Mouse (Mus musculus) right cerebral cortex, adult 18-20 months (tissue): Measurements from ENCODE around the gene Bcl9.

Experiments used
- DNase-seq: peaks from one replicate; pipeline ENCODE4 v3.0.0; 2022; ENCODE audit warnings: mixed read lengths

Bcl9 gene

GRCm38 (mm10) chr3:97167126-97167525, 130.6 kb downstream of the Bcl9 start:
- DNase-seq = peak; percentile 30

- DNase-seq = no peak
These were observed 133.2 kb downstream of the Bcl9 start for GRCm38 (mm10) chr3:97164477-97164876.

DNA sequence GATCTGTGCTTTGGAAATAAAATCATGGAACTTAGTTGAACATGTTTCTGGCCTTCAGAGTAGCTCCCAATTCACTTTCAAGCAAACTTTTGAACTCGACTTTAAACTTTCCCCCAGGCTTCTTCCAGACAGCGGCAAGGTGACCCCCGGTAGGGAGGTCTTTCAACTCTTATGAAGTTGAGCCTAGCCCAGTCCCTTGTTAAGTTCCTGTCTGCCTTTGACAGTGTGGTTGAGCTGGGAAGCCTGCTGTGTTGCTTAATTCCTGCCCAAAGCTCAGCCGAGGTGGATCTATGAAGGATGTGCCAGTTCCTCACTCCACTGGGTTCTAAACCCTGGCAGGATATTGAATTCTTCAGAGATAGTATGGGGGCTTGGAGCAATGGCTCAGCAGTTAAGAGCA, 135.9 kb downstream of the Bcl9 start:
- DNase-seq = no peak

GRCm38 (mm10) chr3:97160908-97161307, 136.8 kb downstream of the Bcl9 start:
- DNase-seq = peak; percentile 62

DNA sequence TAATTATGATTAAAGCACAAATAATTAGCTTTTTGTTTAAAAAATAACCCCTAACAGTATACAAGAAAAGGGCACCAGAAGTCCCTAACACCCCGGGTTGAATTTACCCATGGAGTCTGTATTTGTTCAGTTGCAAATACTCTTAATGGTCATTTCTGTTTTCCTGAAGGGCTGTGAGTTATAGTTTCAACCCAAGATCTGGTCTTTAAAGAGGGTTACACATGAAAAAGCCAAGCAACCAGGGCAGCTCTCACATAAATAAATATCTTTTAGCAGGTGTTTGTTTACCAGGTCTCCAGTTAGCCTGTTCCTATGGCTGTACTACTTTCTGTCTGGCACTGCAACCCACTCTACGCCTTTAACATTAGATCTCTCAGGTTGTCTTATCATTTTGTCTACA, 137.7 kb downstream of the Bcl9 start:
- DNase-seq = no peak

- no peak for DNase-seq
These were observed 138.2 kb downstream of the Bcl9 start for GRCm38 (mm10) chr3:97159509-97159850.

DNA sequence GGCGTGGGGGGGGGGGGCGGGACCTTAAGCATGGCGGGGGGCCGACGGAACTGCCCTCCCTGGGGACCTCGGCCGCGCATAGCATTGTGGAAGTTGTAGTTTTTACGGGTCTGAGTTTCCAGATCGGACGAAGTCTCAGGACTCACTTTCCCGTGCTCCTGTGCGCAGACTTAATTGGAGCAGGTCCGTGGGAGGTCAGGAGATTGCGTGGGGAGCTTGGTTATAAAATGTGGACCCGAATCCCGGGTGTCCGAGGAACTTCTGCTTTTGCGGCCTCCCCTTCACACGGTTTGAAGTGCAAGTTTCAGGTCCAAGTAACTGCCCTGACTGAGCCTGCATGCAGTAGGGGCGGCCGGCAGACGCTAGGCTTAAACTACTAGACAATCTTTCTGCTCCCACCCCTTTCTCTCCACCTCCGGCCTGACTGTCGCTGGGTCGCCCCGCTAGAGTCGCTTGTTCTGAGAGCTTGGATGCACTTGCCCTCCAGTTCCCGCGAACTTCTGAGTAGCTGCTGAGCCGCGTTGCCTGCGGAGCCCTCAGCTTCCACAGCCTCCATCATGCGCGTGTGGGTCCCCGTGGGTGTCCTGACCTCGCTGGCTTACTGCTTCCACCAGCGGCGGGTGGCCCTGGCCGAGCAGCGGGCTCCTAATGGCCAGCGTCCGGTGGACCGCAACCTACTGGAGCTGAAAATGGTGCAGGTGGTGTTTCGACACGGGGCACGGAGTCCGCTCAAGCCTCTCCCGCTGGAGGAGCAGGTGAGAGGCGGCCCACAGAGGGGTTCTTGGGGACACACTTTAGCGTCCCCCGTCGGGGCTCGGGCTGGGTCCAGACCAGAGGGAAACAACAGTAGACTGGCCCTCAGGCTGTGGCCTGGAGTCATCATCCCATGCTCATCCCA, 138.9 kb downstream of the Bcl9 start, which contains the start of gene Acp6:
Gene Acp6, plus strand, starts transcription at position 167 of the 898 bp plus-strand sequence.
- peak; percentile 94 for DNase-seq

DNA sequence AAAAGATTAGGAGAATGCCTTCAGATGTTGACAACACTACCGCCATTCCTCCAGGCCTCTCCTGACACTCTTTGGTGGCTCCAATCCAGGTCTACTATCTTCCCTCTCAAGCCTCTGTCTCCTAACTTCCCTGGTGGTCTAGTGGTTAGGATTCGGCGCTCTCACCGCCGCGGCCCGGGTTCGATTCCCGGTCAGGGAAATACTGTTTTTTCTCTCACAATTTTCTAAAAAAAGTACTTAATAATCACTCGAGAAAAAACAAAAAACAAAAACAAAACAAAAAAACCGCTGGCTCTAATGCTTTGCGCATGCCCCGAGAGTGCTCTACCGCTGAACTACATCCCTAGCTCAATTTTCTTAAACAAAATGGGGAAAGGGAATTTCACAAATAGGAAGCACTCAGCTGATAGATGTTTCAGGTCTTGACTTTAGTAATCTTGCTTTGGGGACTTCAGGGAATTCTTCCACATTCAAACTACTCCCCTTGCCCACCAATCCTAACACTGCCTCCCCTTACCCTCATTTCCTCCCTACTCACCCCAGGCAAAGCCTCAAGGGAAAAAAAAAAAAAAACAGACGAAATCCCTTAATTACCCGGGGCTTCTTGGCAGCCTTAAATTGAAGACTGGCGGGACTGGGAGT, 139.6 kb downstream of the Bcl9 start:
- DNase-seq = peak; percentile 89

- DNase-seq = no peak
These were observed 140.4 kb downstream of the Bcl9 start for GRCm38 (mm10) chr3:97157308-97157707.

DNA sequence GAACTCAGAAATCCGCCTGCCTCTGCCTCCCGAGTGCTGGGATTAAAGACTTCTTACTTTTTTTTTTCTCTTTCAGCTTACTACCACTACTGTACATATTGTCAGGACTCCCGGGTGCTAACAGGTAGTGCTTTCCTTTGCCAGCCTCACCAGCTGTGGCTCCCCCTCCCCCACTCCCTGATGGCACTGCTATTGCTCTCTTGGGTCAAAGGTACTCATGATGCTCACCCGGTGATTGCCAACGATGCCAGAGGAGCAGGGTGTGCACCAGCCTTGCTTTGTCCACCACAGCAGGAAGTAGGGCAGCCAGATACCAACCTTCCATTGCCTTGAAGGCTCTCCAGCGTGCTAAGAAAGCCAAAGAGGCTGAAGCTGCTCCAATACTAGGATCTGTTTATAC, 141.3 kb downstream of the Bcl9 start:
- no peak for DNase-seq
